In the genomic region with DNA sequence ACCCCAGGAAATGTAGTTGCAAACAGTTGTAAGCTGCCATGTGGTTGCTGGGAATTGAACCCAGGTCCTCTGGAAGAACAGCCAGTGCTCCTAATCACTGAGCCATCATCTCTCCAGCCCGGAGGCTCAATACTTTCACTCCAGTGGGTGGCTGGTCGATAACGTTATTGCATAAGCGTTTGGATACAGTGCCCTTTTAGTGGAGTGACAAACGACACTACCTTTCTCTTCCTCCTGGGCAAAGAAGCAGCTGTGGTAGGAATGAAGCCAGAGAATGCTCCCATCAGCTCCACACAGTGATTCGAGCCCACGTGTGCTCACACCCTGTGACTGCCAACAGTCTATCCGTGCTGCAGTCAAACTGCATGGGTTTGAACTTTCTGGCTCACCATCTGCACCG, we compare ENCODE assay signal across 8 mouse cellular contexts. TPM values are rescaled to one million over a fixed set of nuclear protein-coding genes. Genes with fewer than 3 reads are reported as not detected.
A peak's percentile ranks its signal among the peaks of the same experiment; 100 is the strongest.
DNase-seq lines count a peak whose midpoint lies in the region; ATAC-seq and TF ChIP-seq lines count a peak whose summit lies in the region.
"Had no signal": no experiment of that assay in that cellular context is flagged by ENCODE, and none has a peak within 500 bp of the region (broad histone marks: within the 10 kb centered on the region; RNA-seq: fewer than 3 reads in every experiment).

No protein-coding gene starts in this region.

- peaks cover 6% of the 10 kb centered on the region for H3K27me3 ChIP-seq in embryonic facial prominence, embryonic 15.5 days
- H3K27me3 ChIP-seq in limb, embryonic 11.5 days (ENCODE audit: control insufficient read depth, insufficient read depth, low read length): 0 out of 2 replicates have a peak, but pooled peaks cover 2% of the 10 kb centered on the region
- 0 out of 2 replicates have a peak, but pooled peaks cover 2% of the 10 kb centered on the region for H3K27me3 ChIP-seq in neural tube, embryonic 15.5 days (replicated peaks)

- H3K36me3 ChIP-seq in embryonic facial prominence, embryonic 15.5 days: peaks cover 26% of the 10 kb centered on the region
- H3K36me3 ChIP-seq in limb, embryonic 11.5 days (ENCODE audit: control insufficient read depth, insufficient read depth, low read length): peaks cover 16% of the 10 kb centered on the region
- peaks cover 28% of the 10 kb centered on the region for H3K36me3 ChIP-seq in neural tube, embryonic 15.5 days

- peak overlapping the region; percentile 90 for H3K27ac ChIP-seq in left cerebral cortex, adult 2 months
- H3K27ac ChIP-seq in embryonic facial prominence, embryonic 15.5 days (replicated peaks): no peak overlapping the region
- no peak overlapping the region for H3K27ac ChIP-seq in limb, embryonic 11.5 days (replicated peaks; ENCODE audit: low read depth, low read length)
- H3K27ac ChIP-seq in neural tube, embryonic 15.5 days (replicated peaks): peak overlapping the region; percentile 97

- H3K4me2 ChIP-seq in embryonic facial prominence, embryonic 15.5 days (replicated peaks): peak overlapping the region; percentile 67
- H3K4me2 ChIP-seq in limb, embryonic 11.5 days (ENCODE audit: low read depth, severe bottlenecking): peak overlapping the region; percentile 89
- H3K4me2 ChIP-seq in neural tube, embryonic 15.5 days: peak overlapping the region; percentile 91

- H3K9me3 ChIP-seq in embryonic facial prominence, embryonic 15.5 days (replicated peaks): no peaks in the 10 kb centered on the region
- no peaks in the 10 kb centered on the region for H3K9me3 ChIP-seq in limb, embryonic 11.5 days (ENCODE audit: control insufficient read depth, low read length)
- no peaks in the 10 kb centered on the region for H3K9me3 ChIP-seq in neural tube, embryonic 15.5 days (replicated peaks)

- no peak for DNase-seq in left cerebral cortex, adult 2 months (ENCODE audit: extremely low spot score in 1 of 2, low spot score in 2 of 2)
- no peak for DNase-seq in left cerebral cortex, postnatal 36 days (ENCODE audit: low spot score in 2 of 2)
- no peak for DNase-seq in limb, embryonic 11.5 days (ENCODE audit: low spot score)
- no peak for DNase-seq in spleen, adult 18-20 months
- DNase-seq in cerebellum, postnatal 4 days (ENCODE audit: low spot score in 2 of 2): no peak

- TF ChIP-seq CTCF in left cerebral cortex, adult 2 months (IDR thresholded peaks at IDR 0.05): no peak

- peaks cover 24% of the 10 kb centered on the region for H3K4me1 ChIP-seq in embryonic facial prominence, embryonic 15.5 days
- peaks cover 7% of the 10 kb centered on the region; the same call in 1 of the 2 replicates for H3K4me1 ChIP-seq in limb, embryonic 11.5 days (ENCODE audit: control insufficient read depth, insufficient read depth, low read length)
- peaks cover 38% of the 10 kb centered on the region for H3K4me1 ChIP-seq in neural tube, embryonic 15.5 days

- 74% methylated on average over 9 of the region's 9 CpGs for WGBS in embryonic facial prominence, embryonic 15.5 days
- 78% methylated on average over 9 of the region's 9 CpGs for WGBS in limb, embryonic 11.5 days
- 67% methylated on average over 9 of the region's 9 CpGs for WGBS in neural tube, embryonic 15.5 days

- peak overlapping the region; percentile 71 for H3K4me3 ChIP-seq in left cerebral cortex, adult 2 months
- H3K4me3 ChIP-seq in embryonic facial prominence, embryonic 15.5 days (replicated peaks): peak overlapping the region; percentile 73
- peak overlapping the region; percentile 66 for H3K4me3 ChIP-seq in limb, embryonic 11.5 days (ENCODE audit: low read depth, low read length)
- peak overlapping the region; percentile 68 for H3K4me3 ChIP-seq in neural tube, embryonic 15.5 days (replicated peaks)

- ATAC-seq in embryonic facial prominence, embryonic 15.5 days (ENCODE audit: insufficient number of reproducible peaks, low FRiP score, low TSS enrichment, low read depth): no peak
- no peak for ATAC-seq in limb, embryonic 11.5 days (ENCODE audit: insufficient number of reproducible peaks, low FRiP score, low TSS enrichment, low read depth)
- no peak for ATAC-seq in neural tube, embryonic 15.5 days (ENCODE audit: low FRiP score)

- H3K9ac ChIP-seq in embryonic facial prominence, embryonic 15.5 days: no peak overlapping the region
- no peak overlapping the region for H3K9ac ChIP-seq in limb, embryonic 11.5 days (ENCODE audit: low read length)
- peak overlapping the region; percentile 72; the same call in 1 of the 2 replicates for H3K9ac ChIP-seq in neural tube, embryonic 15.5 days (replicated peaks)

- intact Hi-C loops in left cerebral cortex, adult 2 months (cut with DNase I): no loop called here
- intact Hi-C loops in left cerebral cortex, postnatal 36 days (cut with DNase I): no loop called here

RNA-seq across cellular contexts. Expression of gene Tspan31, which starts 1.1 kb away (rescaled TPM):
- 10 to 100 TPM; 63.7 to 64.4 TPM for total RNA-seq in left cerebral cortex, adult 2 months (2021)
- total RNA-seq in left cerebral cortex, postnatal 36 days (2021): 10 to 100 TPM; 63.5 to 66.3 TPM
- 175 and 177 TPM in 2 replicates for polyA plus RNA-seq in embryonic facial prominence, embryonic 15.5 days (2015; fragmentation: Nextera tagmentation; extraction: Ambion mirVana)
- 123 and 134 TPM in 2 replicates for polyA plus RNA-seq in limb, embryonic 11.5 days (2014; fragmentation: Nextera tagmentation; extraction: Ambion mirVana)
- polyA plus RNA-seq in neural tube, embryonic 15.5 days (2015; fragmentation: Nextera tagmentation; extraction: Ambion mirVana): 108 and 123 TPM in 2 replicates

RNA-seq across cellular contexts. Expression of gene Agap2, which starts 3.9 kb away (rescaled TPM):
- 100 to 1,000 TPM; 627 to 694 TPM for total RNA-seq in left cerebral cortex, adult 2 months (2021)
- 100 to 1,000 TPM; 680 to 686 TPM for total RNA-seq in left cerebral cortex, postnatal 36 days (2021)
- polyA plus RNA-seq in embryonic facial prominence, embryonic 15.5 days (2015; fragmentation: Nextera tagmentation; extraction: Ambion mirVana): 0.45 and 0.49 TPM in 2 replicates
- 0.05 and 0.06 TPM in 2 replicates for polyA plus RNA-seq in limb, embryonic 11.5 days (2014; fragmentation: Nextera tagmentation; extraction: Ambion mirVana)
- 4.6 and 5.3 TPM in 2 replicates for polyA plus RNA-seq in neural tube, embryonic 15.5 days (2015; fragmentation: Nextera tagmentation; extraction: Ambion mirVana)

RNA-seq across cellular contexts. Expression of gene Cdk4, which starts 7.9 kb away (rescaled TPM):
- total RNA-seq in left cerebral cortex, adult 2 months (2021): 10 to 100 TPM; 74.4 to 75.2 TPM
- 10 to 100 TPM; 76.9 to 88.1 TPM for total RNA-seq in left cerebral cortex, postnatal 36 days (2021)
- 1,372 and 1,398 TPM in 2 replicates for polyA plus RNA-seq in embryonic facial prominence, embryonic 15.5 days (2015; fragmentation: Nextera tagmentation; extraction: Ambion mirVana)
- polyA plus RNA-seq in limb, embryonic 11.5 days (2014; fragmentation: Nextera tagmentation; extraction: Ambion mirVana): 2,988 and 3,194 TPM in 2 replicates
- polyA plus RNA-seq in neural tube, embryonic 15.5 days (2015; fragmentation: Nextera tagmentation; extraction: Ambion mirVana): 551 and 796 TPM in 2 replicates

RNA-seq across cellular contexts. Expression of gene March9, which starts 11.2 kb away (rescaled TPM):
- total RNA-seq in left cerebral cortex, adult 2 months (2021): 10 to 100 TPM; 18.1 to 22.5 TPM
- total RNA-seq in left cerebral cortex, postnatal 36 days (2021): 10 to 100 TPM; 21.5 to 24.9 TPM
- polyA plus RNA-seq in embryonic facial prominence, embryonic 15.5 days (2015; fragmentation: Nextera tagmentation; extraction: Ambion mirVana): 1.8 and 2.4 TPM in 2 replicates
- polyA plus RNA-seq in limb, embryonic 11.5 days (2014; fragmentation: Nextera tagmentation; extraction: Ambion mirVana): 1.2 and 1.6 TPM in 2 replicates
- 5.9 and 7.4 TPM in 2 replicates for polyA plus RNA-seq in neural tube, embryonic 15.5 days (2015; fragmentation: Nextera tagmentation; extraction: Ambion mirVana)

RNA-seq across cellular contexts. Expression of gene Cyp27b1, which starts 23.2 kb away (rescaled TPM):
- under 1 TPM; 0.36 to 0.77 TPM for total RNA-seq in left cerebral cortex, adult 2 months (2021)
- 1 to 10 TPM in 1 of 2 experiments, under 1 TPM in 1; 0.39 to 1.2 TPM for total RNA-seq in left cerebral cortex, postnatal 36 days (2021)
- polyA plus RNA-seq in embryonic facial prominence, embryonic 15.5 days (2015; fragmentation: Nextera tagmentation; extraction: Ambion mirVana): 0.13 and 0.41 TPM in 2 replicates
- not detected in 2 replicates for polyA plus RNA-seq in limb, embryonic 11.5 days (2014; fragmentation: Nextera tagmentation; extraction: Ambion mirVana)
- 0.11 and 0.14 TPM in 2 replicates for polyA plus RNA-seq in neural tube, embryonic 15.5 days (2015; fragmentation: Nextera tagmentation; extraction: Ambion mirVana)
- total RNA-seq: hematopoietic stem cell, adult 5-6 weeks had no signal

Comparison
In these comparisons a context has a peak if more than half of its experiments do, and no peak if none do; other contexts are left out.
1. H3K27ac ChIP-seq: peak in left cerebral cortex, adult 2 months (single experiment) and neural tube, embryonic 15.5 days (single experiment); none in embryonic facial prominence, embryonic 15.5 days (single experiment) and limb, embryonic 11.5 days (single experiment).
2. Peak in every context shown above with its lines, with median percentiles within 50 percentile points of each other: H3K4me3 ChIP-seq and H3K4me2 ChIP-seq.